Mouse (Mus musculus): ENCODE data around the gene Arx.

Gene Arx
- long read RNA-seq, experiment 1, result 0 reads
- long read RNA-seq, experiment 2, partial matches to known transcripts, result 0 of 1 reads
- long read RNA-seq, experiment 2, other reads (novel, unspliced or antisense), result 1 of 1 reads

DNA sequence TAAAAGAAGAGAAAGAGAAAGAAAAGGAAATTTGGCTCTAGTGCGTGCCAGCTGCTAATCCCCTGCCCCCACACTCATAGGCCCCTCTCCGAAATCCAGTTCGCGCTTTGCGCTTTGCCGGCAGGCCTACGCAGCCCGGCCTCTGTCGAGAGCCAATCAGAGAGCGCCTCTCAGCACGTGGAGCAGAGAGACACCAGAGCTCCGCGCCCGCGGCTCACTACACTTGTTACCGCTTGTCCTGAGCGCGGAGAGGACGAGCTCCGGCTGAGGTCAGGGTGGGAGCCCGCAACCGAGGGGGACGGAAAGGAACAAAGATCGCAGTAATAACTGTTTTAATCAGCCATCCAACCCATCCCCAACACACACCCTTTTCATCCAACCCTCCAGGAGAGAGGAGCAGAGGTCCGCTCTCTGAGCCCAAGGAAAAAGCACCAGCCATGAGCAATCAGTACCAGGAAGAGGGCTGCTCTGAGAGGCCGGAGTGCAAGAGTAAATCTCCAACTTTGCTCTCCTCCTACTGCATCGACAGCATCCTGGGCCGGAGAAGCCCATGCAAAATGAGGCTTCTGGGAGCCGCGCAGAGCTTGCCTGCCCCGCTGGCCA, at the start of gene Arx:
TSS of gene Arx (plus strand) at position 155 of the 603 bp plus-strand sequence.
- intact Hi-C loops (cut with DNase I), result loop anchor here (10.0 kb wide), 2 partner anchors 212 to 268 kb away; no protein-coding TSS in a partner anchor

DNA sequence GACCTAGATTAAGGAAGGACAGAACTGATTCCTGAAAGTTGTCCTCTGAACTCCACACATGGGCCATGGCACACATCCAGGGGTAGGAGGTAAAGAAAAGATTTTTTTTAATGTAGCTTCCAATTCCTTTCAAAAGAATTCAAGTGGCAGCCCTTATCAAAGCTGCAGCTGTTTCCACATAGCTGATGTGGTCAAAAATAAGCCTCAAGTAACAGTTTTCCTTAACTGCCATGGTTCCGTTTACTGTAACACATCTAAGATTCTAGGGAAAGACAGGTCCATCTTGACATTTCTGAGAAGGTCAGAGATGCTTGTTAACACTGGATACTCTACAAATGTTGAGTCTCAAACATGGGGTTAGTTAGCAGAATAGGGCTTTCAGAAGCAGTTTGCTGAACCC, 34.9 kb upstream of the Arx start:
- intact Hi-C loops (cut with DNase I), result no loop called here

DNA sequence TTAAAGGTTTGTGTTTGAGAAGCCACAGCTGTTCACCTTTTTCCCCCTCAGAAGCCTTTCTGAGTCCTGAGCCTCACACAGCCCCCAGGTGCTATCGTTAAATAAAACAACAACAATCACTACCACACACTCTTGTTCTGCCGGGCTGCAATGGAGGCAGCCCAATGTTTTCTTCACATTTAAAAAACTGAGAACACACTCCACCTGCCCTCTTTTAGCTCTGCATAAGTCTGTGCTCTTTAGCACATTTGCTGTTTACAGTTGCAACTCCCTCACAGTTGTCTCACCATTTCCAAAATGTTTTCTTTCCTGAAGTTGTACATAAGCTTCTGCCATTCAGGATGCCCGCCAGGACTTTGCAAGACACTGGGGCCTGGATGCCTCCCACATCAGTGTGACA, 10.6 kb upstream of the Arx start:
- intact Hi-C loops (cut with DNase I), result no loop called here

DNA sequence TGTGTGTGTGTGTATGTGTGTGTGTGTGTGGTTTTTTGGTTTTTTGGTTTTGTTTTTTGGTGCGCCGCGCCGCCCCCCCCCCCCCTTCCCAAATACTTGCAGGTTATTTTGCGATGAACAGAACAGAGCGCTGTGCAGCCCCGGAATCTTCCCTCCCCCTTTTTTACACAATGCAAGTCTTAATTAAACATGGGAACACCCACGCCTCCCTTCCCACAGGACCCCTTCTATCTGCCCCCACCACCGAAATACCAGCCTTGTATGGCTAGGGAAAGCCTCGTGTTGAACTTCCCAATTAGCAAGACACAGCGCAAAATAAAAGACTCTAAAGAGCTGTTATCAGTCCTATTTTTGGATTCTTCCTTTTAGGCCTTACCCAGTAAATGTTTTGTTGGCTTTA, 6.3 kb upstream of the Arx start:
- intact Hi-C loops (cut with DNase I), result loop anchor here (10.0 kb wide), 2 partner anchors 205 to 275 kb away; no protein-coding TSS in a partner anchor

DNA sequence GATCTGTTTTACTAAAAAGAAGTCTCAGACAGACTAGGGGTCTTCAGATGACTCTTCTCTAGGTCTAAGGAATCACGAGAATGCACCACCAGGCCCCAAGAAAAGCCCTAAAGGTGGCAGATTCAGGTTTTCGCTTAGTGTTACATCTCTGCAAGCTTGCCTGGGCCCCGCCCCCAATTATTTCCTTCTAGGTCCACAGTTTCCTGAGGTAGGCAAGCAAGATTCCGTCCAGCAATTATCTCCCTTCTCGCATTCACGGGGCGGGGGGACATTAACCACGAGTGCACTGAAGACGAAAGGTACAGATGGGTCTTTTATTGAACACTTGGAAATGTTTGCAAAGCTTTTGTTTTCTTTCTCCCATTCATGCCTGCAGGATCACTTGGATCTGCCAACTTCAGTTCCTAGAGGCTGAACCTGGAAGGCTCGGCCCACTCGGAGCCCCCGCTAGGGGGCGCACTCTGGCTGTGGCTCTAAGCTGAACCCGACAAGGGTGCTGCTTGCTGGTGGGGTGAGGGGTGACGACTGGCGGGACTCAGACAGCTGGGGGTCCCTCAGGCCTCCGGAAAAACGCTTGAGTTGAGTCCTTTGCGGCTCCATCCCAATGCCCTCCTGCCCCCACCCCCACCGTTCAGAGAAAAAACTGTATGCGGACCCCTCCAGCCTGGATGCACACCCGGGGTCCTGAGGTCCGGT, 5.1 kb upstream of the Arx start:
- intact Hi-C loops (cut with DNase I), result loop anchor here (10.0 kb wide), 2 partner anchors 206 to 274 kb away; no protein-coding TSS in a partner anchor

DNA sequence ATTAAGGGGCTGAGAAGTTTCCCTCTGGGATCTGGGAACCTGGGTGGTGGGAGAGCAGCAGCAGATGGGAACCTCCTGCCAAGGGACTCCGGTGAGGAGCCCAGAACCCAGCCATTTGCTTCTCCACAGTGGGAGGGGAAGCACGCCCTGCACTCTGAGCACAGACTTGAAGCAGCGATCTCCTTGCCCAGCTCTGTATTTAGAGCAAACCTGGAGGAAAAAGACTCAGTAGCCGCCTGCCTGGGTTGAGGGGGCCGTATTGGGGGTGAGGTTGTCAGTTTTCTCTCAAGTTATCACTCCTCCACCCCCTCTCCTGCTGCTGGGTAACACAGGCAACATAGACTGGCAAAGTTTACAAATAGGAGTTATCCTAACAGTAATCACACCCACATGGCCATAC, 4.5 kb upstream of the Arx start:
- intact Hi-C loops (cut with DNase I), result loop anchor here (2.0 to 10.0 kb wide), 3 partner anchors 183 to 273 kb away; no protein-coding TSS in a partner anchor

DNA sequence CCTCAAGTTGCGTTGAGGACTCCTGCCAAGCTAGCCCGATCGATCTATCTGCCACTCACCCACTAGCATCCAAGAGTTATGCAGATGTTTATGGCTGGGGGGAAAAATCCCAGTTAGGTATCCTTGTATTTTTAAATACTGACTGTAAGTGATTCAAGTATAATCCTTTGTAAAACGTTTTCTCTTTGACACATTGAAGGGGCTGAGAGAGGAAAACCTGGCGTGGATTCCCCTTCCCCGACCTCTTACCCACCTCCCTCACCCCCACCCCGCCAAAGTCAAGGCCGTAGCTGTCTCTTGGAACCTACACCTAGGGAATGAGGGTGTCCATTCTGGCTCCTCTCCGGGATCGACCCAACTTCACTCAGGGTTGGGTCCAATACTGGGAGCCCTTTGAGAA, 1.2 kb upstream of the Arx start:
- intact Hi-C loops (cut with DNase I), result loop anchor here (10.0 kb wide), 2 partner anchors 210 to 270 kb away; no protein-coding TSS in a partner anchor

DNA sequence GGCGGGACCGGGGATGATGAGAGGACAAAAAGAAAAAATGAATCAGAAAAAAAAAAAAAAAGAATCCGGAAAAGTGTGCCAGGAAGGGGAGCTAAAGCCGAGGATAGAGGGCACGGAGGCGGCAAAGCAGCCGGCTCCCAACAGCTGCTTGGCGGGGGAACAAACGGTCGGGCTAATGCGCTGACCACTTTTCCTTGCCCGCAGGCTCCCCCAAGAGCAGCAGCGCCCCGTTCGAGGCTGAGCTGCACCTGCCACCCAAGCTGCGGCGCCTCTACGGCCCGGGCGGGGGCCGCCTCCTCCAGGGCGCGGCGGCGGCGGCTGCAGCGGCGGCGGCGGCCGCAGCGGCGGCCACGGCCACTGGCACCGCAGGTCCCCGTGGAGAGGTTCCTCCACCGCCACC, 2.1 kb downstream of the Arx start:
- intact Hi-C loops (cut with DNase I), result loop anchor here (10.0 kb wide), 2 partner anchors 214 to 266 kb away; no protein-coding TSS in a partner anchor

DNA sequence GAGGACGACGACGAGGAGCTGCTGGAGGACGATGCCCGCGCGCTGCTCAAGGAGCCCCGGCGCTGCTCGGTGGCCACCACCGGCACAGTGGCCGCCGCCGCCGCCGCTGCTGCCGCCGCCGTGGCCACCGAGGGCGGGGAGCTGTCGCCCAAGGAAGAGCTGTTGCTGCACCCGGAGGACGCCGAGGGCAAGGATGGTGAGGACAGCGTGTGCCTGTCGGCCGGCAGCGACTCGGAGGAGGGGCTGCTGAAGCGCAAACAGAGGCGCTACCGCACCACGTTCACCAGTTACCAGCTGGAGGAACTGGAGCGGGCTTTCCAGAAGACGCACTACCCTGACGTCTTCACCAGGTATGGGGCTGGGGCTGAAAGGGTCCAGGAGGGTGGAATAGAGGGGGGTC, 2.8 kb downstream of the Arx start:
- intact Hi-C loops (cut with DNase I), result loop anchor here (10.0 kb wide), 2 partner anchors 214 to 266 kb away; no protein-coding TSS in a partner anchor

DNA sequence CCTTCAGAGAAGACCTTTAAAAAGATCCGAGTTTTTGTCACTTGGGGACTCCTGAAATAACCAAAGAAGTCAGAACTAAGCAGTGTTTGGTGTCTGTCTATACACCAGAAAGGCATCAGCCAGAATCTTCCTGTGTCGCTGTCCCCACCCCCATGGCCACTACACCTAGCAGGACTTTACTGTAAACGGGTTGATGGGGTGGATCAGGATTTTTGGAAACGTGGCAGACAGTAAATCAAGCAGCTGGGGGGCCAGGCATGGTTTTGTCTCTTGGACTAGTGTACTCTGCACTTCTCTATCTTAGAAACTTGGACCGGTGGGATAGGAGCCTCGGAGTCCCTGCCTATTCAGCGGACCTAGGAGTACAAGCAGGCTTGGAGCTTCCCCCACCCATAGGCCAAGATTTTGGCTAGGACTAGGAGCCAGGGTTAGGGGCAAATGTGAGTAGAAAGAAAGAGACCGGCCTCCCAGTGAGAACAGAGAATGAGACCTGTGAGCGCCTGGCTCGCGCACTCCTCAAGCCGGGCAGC, 3.7 kb downstream of the Arx start:
- intact Hi-C loops (cut with DNase I), result loop anchor here (10.0 kb wide), 2 partner anchors 215 to 265 kb away; no protein-coding TSS in a partner anchor

DNA sequence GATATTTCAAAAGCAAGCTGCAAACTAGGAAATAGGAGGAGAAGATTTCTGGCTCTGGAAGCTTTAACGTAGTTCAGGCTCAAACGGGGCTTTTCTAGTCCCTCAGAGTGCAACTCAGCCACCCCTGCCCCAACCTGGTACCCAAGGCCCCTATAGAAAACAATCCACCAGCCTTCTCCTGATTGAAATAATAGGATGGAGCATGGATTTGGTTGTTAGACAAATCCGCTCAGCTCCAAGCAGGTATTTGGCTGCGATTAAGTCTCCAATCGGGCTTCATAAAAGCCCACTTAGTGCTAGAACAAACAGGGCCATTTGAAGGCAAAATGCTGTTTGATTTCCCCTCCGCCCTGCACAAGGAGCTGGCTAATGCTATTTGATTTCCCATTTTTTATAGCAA, 5.8 kb downstream of the Arx start:
- intact Hi-C loops (cut with DNase I), result no loop called here

DNA sequence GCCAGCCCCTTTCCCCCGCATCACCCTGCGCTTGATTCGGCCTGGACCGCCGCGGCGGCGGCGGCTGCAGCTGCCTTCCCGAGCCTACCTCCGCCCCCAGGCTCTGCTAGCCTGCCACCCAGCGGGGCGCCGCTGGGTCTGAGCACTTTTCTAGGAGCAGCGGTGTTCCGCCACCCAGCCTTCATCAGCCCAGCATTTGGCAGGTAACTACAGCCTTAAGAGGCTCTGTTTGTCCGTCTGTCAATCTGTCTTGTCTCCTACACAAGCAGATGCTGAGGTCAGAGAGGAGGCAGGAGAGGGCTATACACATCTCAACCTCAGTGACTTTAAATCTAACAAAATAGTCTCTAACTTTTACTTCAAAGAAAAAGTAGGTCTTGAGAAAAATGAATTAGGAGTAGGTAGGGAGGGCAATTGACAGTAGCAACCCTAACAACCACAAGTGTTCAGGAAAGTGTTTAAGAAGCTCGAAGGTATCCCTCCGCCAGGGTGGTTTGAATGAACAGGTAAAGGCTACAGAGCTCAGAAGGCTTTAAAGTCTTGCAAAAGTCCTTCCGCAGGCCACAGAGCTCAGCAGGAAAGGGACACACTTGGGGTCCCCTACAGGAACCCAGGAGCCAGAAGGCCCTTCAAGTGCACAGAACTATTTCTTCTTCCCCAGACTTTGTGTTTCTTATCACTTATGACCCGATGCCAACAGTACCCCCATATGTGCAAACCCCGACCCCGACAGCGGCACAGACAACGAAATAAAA, 8.7 kb downstream of the Arx start:
- intact Hi-C loops (cut with DNase I), result no loop called here

DNA sequence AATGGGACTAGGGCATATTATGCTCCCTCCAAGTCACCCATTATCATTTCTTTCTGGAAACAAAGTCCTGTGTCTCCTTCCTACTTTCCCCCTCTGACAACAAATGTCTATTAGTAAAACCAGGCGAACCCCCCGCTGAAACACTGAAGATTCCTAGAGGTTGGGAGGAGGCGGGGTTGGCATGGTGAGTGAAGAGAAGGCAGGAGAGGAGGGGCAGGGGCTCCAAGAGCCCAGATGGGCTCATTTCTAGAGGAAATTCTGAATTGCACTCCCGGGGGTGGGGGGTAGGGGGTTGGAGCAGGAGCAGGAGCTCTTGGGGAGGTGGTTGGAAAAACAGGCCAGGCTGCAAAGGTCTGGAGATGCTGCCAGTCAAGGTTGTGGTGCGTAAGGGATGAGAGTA, 9.6 kb downstream of the Arx start:
- intact Hi-C loops (cut with DNase I), result no loop called here

DNA sequence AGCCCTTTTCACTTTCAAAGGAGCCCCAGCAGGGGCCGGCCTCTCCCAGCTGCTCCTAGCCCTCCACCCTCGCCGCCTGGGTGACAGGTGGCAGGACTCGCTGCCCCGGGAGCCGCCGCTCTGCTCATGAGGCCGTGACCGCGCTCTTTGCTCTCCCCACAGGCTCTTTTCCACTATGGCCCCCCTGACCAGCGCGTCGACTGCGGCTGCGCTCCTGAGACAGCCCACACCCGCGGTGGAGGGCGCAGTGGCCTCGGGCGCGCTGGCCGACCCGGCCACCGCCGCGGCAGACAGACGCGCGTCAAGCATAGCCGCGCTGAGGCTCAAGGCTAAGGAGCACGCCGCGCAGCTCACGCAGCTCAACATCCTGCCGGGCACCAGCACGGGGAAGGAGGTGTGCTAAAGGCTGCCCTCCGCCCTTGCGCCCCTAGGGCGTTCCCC, 10.8 kb downstream of the Arx start:
- intact Hi-C loops (cut with DNase I), result no loop called here

DNA sequence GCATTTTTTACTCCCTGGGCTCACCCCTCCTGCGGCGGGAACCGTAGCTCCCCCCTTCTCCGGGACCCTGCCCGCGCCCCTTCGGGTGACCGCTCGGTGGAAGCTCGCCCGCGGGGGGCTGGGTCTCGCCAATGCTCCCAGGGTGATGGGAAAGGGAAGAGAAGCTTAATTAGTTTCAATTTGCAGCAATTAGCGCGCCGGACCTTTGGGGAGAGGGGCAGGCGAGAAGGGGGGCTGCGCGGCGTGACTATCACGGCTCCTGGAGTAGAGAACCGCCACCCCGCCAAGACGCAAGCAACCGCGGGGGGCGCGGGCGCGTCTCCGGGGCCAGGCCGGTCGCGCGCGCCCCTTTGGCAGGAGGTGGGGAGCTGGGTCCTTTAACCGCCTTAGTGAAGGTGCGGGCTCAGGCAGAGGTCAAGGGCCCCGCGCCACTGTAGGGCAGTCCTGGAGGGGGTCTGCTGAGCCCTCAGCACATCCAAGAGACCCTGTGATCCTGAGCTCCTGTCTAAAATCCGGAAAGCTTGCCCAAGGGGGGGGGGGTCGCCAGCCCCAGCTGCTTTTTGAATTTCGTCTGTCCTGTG, 12.9 kb downstream of the Arx start:
- intact Hi-C loops (cut with DNase I), result no loop called here

DNA sequence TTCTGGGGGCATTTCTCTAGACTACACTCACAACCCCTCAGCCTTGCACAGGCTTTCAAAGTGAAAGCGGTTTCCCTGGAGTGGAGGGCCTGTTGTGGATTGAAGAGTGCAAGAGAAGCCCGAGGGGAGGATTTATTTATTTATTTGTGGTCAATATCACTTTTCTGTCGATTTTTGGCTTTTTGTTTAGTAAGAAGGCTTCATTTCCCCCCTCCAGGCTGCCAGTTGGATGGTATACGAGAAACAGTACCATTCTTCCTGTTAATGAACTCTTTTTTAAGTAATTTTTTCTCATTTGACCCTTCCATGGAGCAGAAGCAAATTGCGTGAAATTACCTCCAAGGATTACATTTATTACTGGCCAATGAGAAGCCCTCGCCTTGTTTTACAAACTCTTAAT, 13.5 kb downstream of the Arx start:
- intact Hi-C loops (cut with DNase I), result no loop called here

DNA sequence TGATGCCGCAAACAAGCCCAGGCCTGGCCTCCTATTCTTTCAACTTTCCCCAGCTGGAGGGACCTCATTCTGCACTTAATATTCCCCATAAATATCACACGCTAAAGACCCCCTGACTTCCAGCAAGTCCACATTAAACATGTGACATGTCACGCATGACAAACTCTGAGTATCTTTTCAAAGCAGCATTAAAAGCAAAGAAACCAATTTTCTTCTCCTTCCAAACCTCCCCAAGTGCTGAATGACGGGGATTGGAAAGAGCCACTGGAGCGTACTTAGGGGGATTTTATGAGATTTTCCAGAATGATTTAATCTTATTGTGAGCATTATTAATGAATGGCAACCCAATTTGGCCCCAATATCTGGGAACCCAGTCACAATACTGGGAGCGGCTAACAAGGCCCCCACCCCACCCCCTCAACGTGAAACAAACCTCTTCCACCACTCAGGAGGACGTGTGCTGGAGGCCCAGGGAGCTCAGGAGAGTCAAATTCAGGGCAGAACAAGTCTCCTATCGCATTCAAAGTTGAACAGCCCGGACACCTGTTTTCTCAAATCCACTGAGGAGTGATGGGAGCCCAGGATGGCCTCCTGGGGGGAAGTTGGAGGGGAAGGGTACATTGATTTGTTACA, 14.1 kb downstream of the Arx start:
- intact Hi-C loops (cut with DNase I), result no loop called here

DNA sequence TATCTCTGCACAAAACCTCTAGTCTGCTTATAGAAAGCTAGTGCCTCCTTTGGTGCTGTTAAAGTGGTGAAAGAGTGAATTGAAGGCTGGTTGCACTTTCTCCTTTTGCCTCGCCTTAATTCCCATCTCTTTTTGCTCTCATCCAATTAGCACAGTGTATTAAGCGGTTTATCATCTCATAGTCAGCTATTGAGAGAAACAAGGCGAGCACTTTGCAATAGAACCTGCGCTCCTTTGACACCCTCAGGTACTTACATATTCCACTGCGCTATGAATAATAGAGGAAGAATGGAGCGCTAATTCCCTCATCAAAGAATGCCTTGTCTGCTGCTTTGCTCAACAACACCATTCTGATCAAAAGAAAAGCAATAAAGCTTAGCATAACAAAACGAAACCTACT, 15.6 kb downstream of the Arx start:
- intact Hi-C loops (cut with DNase I), result no loop called here

DNA sequence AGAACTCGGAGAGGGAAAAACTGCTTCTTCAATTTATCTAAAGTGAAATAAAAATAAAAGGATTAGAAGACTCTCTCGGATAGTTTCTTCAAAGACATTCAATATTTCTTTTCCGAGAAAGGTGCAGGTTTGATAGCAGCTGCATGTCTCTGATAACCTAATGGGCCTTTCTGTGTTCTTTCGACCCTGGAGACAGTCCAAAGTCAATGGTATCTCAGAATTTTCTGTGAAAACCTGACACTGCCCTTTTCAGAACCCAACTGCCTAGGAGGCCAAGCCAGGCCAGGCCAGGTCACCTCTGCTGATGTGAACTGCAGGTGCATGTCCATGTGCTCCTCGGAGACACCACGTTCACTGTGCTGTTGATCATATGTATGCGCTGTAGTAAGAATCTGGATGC, 19.5 kb downstream of the Arx start:
- intact Hi-C loops (cut with DNase I), result no loop called here

DNA sequence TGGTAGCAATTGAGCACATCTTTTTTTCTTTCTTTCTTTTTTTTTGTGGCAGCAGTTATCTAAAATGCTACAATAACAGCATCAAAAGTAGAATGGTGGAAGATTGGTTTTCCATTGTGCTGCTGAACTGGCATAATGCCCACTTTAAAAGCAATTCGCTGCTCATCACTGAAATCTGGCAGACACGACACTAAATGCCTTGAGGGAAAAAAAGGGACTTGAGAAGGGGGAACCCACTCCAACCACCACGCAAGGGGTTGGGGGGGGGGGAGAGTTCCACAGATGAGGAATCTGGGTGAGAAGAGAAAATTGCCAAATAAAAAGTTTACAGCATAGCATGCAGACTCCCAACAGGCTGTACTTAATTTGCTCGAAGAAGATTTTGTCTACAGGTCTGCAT, 31.3 kb downstream of the Arx start:
- intact Hi-C loops (cut with DNase I), result no loop called here

DNA sequence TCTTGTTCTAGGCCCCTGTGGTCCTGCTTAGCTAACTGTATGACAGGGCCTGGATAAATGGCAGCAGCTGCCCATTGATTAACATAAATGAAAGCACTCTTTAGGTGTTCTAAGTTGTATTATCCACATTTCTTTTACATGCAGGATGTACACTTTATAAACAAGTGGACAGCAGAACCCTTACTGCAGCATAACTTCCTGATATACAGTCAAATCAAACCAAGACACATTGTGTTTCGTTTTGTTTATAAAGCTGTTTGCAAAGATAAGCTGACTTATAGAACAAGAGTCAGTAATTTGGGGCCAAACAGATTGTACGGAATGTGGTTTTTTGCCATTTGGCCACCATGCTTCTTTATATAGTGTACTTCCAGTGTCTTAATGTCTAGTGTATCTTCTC, 33.7 kb downstream of the Arx start:
- intact Hi-C loops (cut with DNase I), result no loop called here

Measured in adrenal gland (tissue).